Mouse (Mus musculus): Measurements from ENCODE around the gene Rnasel.

The Rnasel gene

DNA sequence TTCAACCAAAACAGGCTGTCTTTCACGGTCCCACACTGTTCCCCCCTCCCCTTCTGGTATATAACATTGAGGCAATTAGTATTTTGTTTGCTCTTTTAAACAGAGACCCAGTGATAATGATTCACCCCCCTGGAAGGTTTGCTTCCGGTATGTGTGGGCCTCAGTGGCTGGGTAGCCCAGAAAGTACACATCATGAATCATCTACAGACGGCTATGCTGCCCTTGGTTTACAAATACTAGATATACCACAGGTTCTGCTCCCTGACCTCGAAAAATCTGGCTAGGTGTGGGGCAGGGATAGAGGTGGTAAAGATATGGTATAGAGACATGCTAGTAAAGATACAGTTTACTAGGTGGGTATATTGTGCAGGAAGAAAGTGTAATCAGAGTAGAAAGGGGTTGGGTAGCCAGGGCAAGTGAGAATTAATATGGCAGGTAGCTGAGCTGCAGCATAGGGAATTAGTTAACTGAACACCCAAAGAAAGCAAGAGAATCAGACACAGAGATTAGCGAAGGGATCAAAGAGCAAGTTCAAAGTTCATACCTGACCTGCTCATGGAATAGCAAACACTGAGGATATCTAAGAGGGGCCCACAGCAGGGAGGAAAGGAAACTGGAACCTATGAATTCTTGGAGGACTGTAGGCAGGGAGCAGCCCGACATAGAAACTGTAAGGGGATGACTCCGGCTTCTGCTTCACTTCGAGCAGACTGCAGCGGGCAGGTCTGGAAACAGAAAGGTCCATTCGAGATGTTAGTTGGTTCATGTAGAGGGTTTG lies 21.0 kb downstream of the Rnasel start:
- DNase-seq (ENCODE audit: low read depth, low spot score): no peak
- Histone ChIP-seq H3K36me3 (ENCODE audit: control insufficient read depth, insufficient read depth, low read length, poor library complexity, severe bottlenecking) (no peaks in the 10 kb centered on the region), H3K27me3 (ENCODE audit: control insufficient read depth, insufficient read depth, low read length, poor library complexity, severe bottlenecking) (no peaks in the 10 kb centered on the region)

- DNase-seq (ENCODE audit: low read depth, low spot score): no peak
Observed at GRCm38 (mm10) chr1:153770776-153771167, 21.5 kb downstream of the Rnasel start.

GRCm38 (mm10) chr1:153775174-153775573 lies 25.9 kb downstream of the Rnasel start:
- Histone ChIP-seq H3K27me3 (ENCODE audit: control insufficient read depth, insufficient read depth, low read length, poor library complexity, severe bottlenecking) (no peaks in the 10 kb centered on the region), H3K36me3 (ENCODE audit: control insufficient read depth, insufficient read depth, low read length, poor library complexity, severe bottlenecking) (no peaks in the 10 kb centered on the region)
- DNase-seq (ENCODE audit: low read depth, low spot score): no peak

More at GRCm38 (mm10) chr1:153770776-153771167, 21.5 kb downstream of the Rnasel start:
- Histone ChIP-seq H3K27me3 (ENCODE audit: control insufficient read depth, insufficient read depth, low read length, poor library complexity, severe bottlenecking) (no peaks in the 10 kb centered on the region), H3K36me3 (ENCODE audit: control insufficient read depth, insufficient read depth, low read length, poor library complexity, severe bottlenecking) (no peaks in the 10 kb centered on the region)

- DNase-seq (ENCODE audit: low read depth, low spot score): no peak
- Histone ChIP-seq H3K27me3 (ENCODE audit: control insufficient read depth, insufficient read depth, low read length, poor library complexity, severe bottlenecking) (no peaks in the 10 kb centered on the region), H3K36me3 (ENCODE audit: control insufficient read depth, insufficient read depth, low read length, poor library complexity, severe bottlenecking) (no peaks in the 10 kb centered on the region)
Observed at GRCm38 (mm10) chr1:153776257-153776656, 27.0 kb downstream of the Rnasel start.

DNA sequence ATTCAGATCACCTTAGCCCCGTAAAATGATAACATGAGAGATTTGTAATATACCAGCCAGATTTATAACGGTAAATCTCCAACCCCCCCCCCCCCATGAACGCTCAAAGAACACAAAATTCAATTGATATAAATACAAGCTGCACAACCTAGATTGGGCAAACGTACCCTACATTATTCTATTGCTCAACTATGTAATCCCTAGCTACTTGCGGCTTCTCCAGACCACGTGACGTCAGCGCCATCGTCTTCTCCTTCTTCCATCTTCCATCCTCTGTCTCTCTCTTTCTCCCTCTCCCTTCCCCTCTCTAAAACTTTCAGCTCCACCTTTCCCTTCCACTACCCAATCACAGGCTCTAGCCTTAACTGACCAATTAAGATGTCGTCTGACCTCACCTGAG lies 29.0 kb downstream of the Rnasel start:
- Histone ChIP-seq H3K27me3 (ENCODE audit: control insufficient read depth, insufficient read depth, low read length, poor library complexity, severe bottlenecking) (no peaks in the 10 kb centered on the region), H3K36me3 (ENCODE audit: control insufficient read depth, insufficient read depth, low read length, poor library complexity, severe bottlenecking) (no peaks in the 10 kb centered on the region)
- no peak for DNase-seq (ENCODE audit: low read depth, low spot score)

GRCm38 (mm10) chr1:153783339-153783738 lies 34.1 kb downstream of the Rnasel start:
- no peak for DNase-seq (ENCODE audit: low read depth, low spot score)
- no peaks in the 10 kb centered on the region for H3K36me3 ChIP-seq (ENCODE audit: control insufficient read depth, insufficient read depth, low read length, poor library complexity, severe bottlenecking)
- no peaks in the 10 kb centered on the region for H3K27me3 ChIP-seq (ENCODE audit: control insufficient read depth, insufficient read depth, low read length, poor library complexity, severe bottlenecking)

DNA sequence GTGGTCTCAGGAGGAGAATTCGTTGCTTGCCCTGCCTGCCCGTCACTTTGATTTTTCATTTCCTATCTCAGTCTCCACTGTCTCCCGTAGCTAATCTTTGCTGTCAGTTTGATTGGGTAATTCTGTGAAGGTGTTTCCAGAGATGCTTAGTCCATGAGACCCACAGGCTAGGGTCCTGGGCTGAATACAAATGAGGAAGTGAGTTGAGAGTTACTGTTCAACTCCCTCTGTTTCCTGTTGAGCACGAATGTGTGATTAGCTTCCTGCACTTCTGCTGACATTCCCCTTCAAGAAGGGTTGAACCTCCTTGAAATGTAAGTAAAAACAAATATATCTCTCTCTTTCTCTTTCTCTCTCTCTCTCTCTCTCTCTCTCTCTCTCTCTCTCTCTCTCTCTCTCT lies 36.4 kb downstream of the Rnasel start:
- no peaks in the 10 kb centered on the region for H3K27me3 ChIP-seq (ENCODE audit: control insufficient read depth, insufficient read depth, low read length, poor library complexity, severe bottlenecking)
- no peak for DNase-seq (ENCODE audit: low read depth, low spot score)
- no peaks in the 10 kb centered on the region for H3K36me3 ChIP-seq (ENCODE audit: control insufficient read depth, insufficient read depth, low read length, poor library complexity, severe bottlenecking)

DNA sequence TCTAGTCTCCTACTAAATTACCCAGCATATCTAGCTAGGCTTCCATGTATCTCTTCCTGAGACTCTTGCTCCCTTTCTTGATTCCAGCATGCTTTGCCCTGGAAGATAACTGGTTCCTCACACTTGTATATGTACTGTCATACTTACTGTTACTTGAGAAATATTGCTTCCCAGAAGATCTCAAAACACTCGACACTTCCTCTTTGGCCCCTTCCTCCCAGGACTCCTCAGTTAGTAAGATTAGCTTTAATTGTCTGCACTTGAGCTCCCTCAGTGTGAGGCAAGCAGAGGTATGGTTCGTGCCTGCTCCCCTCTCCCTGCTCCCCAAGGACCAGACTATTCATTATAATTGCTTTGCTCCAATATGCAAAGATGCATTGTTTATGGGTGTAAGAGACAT lies 41.5 kb downstream of the Rnasel start:
- no peaks in the 10 kb centered on the region for H3K27me3 ChIP-seq (ENCODE audit: control insufficient read depth, insufficient read depth, low read length, poor library complexity, severe bottlenecking)
- no peaks in the 10 kb centered on the region for H3K36me3 ChIP-seq (ENCODE audit: control insufficient read depth, insufficient read depth, low read length, poor library complexity, severe bottlenecking)
- DNase-seq (ENCODE audit: low read depth, low spot score): no peak

- Histone ChIP-seq H3K36me3 (ENCODE audit: control insufficient read depth, insufficient read depth, low read length, poor library complexity, severe bottlenecking) (no peaks in the 10 kb centered on the region), H3K27me3 (ENCODE audit: control insufficient read depth, insufficient read depth, low read length, poor library complexity, severe bottlenecking) (no peaks in the 10 kb centered on the region)
- DNase-seq (ENCODE audit: low read depth, low spot score): peak; percentile 10
Observed at GRCm38 (mm10) chr1:153794241-153794640, 45.0 kb downstream of the Rnasel start.

- DNase-seq (ENCODE audit: low read depth, low spot score): no peak
- no peaks in the 10 kb centered on the region for H3K36me3 ChIP-seq (ENCODE audit: control insufficient read depth, insufficient read depth, low read length, poor library complexity, severe bottlenecking)
Observed at GRCm38 (mm10) chr1:153802691-153803090, 53.5 kb downstream of the Rnasel start.

DNA sequence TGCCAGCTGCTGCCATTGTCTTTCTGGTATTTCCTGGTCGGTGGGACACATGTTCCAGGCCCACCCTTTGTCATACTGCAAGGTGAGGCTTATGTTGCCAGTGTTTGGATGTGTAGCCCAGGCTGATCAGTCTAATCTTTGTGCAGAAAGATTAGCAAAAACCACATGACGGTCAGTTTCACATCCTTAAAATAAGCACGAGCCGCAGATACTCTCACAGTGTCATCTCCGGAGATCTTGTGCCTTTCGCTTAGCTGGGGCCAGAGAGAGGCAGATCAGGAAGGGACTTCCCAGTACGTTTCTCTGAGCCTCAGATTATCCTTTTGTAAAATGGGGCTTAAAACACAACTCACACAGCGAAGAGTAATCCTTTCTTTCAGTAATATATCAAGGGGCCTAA lies 54.3 kb downstream of the Rnasel start:
- DNase-seq (ENCODE audit: low read depth, low spot score): peak; percentile 75
- H3K27me3 ChIP-seq (ENCODE audit: control insufficient read depth, insufficient read depth, low read length, poor library complexity, severe bottlenecking): no peaks in the 10 kb centered on the region; the same call in 1 of the 2 replicates
- H3K36me3 ChIP-seq (ENCODE audit: control insufficient read depth, insufficient read depth, low read length, poor library complexity, severe bottlenecking): no peaks in the 10 kb centered on the region

More at GRCm38 (mm10) chr1:153802691-153803090, 53.5 kb downstream of the Rnasel start:
- no peaks in the 10 kb centered on the region; the same call in 1 of the 2 replicates for H3K27me3 ChIP-seq (ENCODE audit: control insufficient read depth, insufficient read depth, low read length, poor library complexity, severe bottlenecking)

GRCm38 (mm10) chr1:153807390-153807993 lies 58.3 kb downstream of the Rnasel start:
- DNase-seq (ENCODE audit: low read depth, low spot score): peak; percentile 64
- Histone ChIP-seq H3K36me3 (ENCODE audit: control insufficient read depth, insufficient read depth, low read length, poor library complexity, severe bottlenecking) (no peaks in the 10 kb centered on the region), H3K27me3 (ENCODE audit: control insufficient read depth, insufficient read depth, low read length, poor library complexity, severe bottlenecking) (no peaks in the 10 kb centered on the region; the same call in 1 of the 2 replicates)
